Mouse (Mus musculus) G1E (cell line): ENCODE results near the gene Cggbp1.

Experiments used
- CTCF ChIP-seq: IDR thresholded peaks from 2 replicates; pipeline ENCODE4 v1.5.1; 2012; ENCODE audit warnings: low read depth, low read length, inconsistent platforms, mixed read lengths
- GATA1 ChIP-seq: IDR thresholded peaks from 2 replicates; pipeline ENCODE4 v1.6.1; 2012; ENCODE audit warnings: borderline replicate concordance, low read length, inconsistent platforms, mixed read lengths
- GATA2 ChIP-seq: IDR thresholded peaks from 2 replicates; pipeline ENCODE4 v1.6.1; 2012; ENCODE audit warnings: low read depth, low read length, inconsistent platforms, borderline replicate concordance
- TAL1 ChIP-seq: conservative IDR thresholded peaks from 2 replicates; pipeline ENCODE4 v1.6.1; 2012; ENCODE audit warnings: low read depth, low read length, inconsistent platforms, mixed read lengths

- TF ChIP-seq CTCF (no peak), GATA1 (no peak), TAL1 (no peak), GATA2 (no peak)
Observed at GRCm38 (mm10) chr16:64852441-64852871, 660 bp downstream of the Cggbp1 start.
